Mouse (Mus musculus): ENCODE data around the gene Gm340. TPM values are rescaled to one million over a fixed set of nuclear protein-coding genes. Genes with fewer than 3 reads are reported as not detected.

Gene Gm340
- total RNA-seq (2021): 10 to 100 TPM in 1 of 2 experiments, 1 to 10 TPM in 1; 9.6 to 11.4 TPM
- long read RNA-seq, experiment 1: 0 reads
- long read RNA-seq, experiment 2: 0 reads

DNA sequence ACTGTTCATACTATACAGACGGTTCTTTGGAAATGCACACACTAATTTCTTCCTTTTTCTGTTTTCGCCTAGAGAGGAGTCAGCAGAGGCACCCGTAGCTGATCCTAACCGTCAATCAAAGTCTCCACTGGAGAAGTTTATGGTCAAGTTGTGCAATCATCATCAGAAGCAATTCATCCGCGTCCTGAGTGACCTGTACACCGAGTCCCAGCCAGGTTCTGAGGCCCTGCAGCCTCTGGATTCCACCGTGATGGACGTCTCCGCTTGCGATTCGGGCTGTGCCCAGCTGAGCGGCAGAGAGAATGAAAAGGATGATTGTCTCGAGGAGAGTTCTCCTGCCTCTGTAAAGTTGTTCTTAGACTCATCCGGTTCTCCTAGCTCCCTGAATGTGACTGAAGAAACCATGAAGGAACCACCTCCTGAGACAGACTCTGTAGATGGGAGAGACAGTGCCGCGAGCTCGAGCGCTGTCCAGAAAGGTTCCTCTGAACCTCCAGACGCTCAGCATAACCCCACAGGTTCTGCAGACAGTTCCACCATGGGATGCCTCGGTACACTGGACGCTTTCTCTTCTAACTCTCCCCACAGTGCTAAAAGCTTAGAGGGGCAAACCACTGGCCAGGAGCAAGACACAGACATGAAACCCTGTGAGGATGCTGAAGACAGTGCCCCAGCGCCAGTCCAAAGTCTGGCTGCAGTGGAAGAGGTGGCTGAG, at the start of gene Gm340:
TSS of gene Gm340 (plus strand) at position 665 of the 715 bp plus-strand sequence.
- intact Hi-C loops (cut with DNase I): no loop called here

DNA sequence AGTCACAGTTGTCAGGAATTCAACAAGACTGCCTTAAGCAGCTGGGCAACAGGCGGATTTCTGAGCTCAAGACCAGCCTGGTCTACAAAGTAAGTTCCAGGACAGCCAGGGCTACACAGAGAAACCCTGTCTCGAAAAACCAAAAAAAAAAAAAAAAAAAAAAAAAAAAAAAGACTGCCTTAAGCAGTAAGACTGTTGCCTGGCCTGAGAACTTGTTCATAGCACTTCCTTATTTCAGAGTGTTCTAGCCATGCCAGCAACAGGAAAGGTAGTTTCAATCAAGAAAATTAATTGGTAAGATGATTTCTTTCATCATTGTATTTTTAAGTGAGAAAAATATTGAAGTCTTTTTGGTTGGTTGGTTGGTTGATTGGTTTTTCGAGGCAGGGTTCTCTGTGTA, 48.1 kb upstream of the Gm340 start:
- intact Hi-C loops (cut with DNase I): no loop called here
- DNase-seq (ENCODE audit: low spot score in 2 of 2): no peak

More for the DNA sequence above, at the start of gene Gm340:
- DNase-seq (ENCODE audit: low spot score in 2 of 2): no peak

DNA sequence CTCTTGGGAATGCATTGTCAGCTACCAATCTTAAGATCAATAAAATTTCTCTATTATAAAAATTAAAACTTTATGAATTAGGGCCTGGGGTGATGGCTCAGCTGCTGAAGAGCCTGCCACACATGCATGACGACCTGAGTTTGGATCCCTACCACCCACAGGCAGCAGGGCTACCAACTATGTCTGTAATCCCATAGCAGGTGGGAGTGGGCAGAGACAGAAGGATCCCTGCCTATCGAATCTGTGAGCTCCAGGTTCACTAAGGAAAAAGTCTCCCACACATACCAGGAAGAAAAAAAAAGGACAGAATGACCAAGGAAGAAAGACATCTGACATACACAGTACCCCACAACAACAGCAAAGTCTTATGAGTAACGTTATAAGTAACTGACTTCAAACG, 25.2 kb upstream of the Gm340 start:
- intact Hi-C loops (cut with DNase I): no loop called here

DNA sequence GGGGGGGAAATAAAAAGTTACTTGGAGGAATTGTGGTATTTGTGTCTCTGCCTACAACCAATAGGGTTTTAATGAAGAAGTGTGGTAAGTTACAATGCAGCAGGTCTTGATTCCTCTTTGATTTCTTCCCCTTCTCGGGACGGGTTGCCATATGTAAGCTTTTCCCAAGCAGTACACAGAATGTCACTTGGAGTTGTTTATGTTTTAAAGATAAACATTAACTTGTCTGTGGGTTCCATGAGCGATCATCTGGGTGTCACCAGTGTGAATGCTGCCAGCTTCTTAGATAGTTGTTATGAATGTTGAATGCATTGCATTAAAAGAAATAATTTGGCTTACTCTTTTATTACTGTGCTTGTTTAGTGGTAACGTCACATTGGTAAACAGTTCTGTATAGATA, 24.7 kb upstream of the Gm340 start:
- no peak for DNase-seq (ENCODE audit: low spot score in 2 of 2)
- intact Hi-C loops (cut with DNase I): no loop called here

More for the DNA sequence above, 25.2 kb upstream of the Gm340 start:
- DNase-seq (ENCODE audit: low spot score in 2 of 2): no peak

DNA sequence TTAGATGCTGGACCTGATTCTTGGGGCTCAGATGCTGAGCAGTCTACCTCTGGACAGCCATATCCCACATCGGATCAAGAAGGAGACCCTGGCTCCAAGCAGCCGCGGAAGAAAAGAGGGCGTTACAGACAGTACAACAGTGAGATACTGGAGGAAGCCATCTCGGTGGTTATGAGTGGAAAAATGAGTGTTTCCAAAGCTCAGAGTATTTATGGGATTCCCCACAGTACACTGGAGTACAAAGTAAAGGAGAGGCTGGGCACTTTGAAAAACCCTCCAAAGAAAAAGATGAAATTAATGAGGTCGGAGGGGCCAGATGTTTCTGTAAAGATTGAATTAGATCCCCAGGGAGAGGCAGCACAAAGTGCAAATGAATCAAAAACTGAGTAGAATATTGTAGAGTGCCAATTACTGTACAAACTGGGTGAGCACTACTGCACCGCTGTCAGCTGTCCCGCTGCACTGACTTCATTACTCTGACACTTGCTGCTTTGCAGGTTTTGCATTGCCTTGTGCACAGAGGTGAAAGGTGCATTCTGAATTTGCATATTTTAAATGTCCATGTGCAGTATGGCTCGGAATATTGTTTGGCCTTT, 23.2 kb upstream of the Gm340 start:
- intact Hi-C loops (cut with DNase I): no loop called here
- DNase-seq (ENCODE audit: low spot score in 2 of 2): no peak

DNA sequence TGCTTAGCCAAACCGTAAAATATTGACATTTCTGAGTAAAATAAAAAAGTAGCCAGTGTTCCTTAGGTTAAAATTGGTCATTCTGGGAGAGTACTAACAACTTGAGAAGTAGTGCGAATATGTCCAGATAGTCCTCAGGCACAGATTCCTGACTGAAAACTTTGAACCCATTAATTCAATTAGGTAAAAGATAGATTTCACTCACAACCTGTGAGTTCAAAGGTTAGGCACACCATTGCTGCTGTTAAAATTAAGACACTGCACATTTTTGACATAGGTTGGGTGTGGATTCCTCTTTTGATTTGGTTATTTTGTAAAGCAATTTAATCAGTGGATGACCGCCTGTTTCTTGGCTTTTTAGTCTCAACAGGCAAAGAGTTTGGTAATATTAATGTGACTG, 21.3 kb upstream of the Gm340 start:
- DNase-seq (ENCODE audit: low spot score in 2 of 2): no peak
- intact Hi-C loops (cut with DNase I): no loop called here

DNA sequence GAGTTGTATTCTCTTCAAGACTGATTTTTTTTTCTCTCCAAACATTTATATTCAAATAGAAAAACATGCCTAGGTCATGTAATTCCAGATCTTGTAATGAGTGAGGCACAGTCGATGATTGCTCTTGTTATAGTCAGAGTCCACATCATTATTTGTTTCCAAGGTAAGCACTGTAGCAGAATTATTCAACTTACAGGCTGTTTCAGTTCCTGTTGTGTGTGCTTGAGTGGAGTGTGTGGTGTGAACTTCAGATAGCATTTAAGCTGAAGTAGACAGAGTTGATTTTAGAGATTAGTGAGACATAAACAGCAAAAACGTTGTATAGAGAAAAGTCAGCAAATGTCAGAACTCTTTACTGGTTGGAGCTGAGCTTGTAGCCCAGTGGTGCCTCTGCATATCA, 13.4 kb upstream of the Gm340 start:
- intact Hi-C loops (cut with DNase I): no loop called here
- no peak for DNase-seq (ENCODE audit: low spot score in 2 of 2)

DNA sequence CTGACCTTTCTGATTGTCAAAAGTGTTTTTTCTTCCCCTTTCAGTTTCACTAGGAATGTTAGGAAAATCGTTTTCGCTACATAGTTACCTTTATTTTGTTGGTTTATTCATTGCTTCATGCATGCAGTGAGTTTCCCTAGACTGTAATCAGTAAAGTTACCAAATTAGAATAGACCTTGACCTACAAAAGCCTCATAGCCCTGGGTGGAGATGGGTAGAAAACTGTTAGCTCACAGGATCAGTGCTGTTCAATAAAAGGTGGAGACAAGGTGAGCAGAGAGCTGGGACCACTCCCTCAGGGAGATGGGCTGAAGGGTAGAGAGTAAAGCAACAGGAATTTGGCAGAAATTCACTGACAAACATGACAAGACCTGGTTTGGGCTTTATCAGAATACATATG, 8.5 kb upstream of the Gm340 start:
- DNase-seq (ENCODE audit: low spot score in 2 of 2): no peak
- intact Hi-C loops (cut with DNase I): no loop called here

DNA sequence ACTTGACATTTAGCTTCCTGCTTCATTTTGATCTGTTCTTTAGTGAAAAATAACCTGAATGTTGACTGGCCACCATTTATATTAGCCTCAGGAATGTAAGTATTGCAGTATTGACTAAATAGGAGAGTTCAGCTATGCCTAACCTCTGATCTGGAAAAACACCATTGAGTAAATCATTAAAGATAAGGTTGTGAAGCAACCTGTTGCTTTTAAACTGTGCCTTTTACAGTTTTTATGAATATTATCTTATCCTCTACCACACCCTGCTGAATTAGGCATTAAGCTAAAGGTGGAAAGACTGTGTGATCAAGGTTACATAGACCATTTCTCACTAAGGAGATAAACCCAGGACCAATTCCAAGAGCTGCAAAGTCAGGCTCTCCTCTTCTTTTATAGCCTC, 4.6 kb upstream of the Gm340 start:
- intact Hi-C loops (cut with DNase I): no loop called here
- DNase-seq (ENCODE audit: low spot score in 2 of 2): no peak

DNA sequence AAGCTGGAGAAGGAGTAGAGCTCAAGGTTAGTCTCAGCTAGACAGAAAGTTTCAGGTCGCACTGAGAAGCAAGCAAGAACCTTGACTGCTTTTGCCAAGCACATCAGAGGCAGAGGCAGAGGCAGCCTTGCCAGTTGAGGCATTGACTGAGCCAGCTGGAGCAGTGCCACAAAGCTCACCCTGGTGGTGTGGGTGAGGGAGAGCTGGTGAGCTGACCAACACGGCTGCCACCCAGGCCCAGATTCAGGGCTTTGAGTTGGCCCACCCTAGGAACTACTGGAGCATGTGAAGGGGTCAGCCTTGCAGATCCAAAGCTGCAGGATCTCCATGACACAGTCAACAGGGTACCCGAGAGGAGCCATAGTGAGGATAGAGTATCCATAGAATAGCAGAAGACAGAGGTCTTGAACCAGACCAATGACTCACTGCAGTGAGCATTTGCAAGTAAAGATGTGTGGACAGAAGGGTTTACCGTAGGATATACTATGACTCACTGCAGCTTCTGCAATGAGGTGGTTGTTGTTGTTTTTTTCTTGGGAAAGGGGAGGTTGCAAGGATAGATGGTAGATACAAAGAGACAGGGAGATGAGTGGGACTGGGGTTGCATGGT, 2.8 kb upstream of the Gm340 start:
- intact Hi-C loops (cut with DNase I): no loop called here
- no peak for DNase-seq (ENCODE audit: low spot score in 2 of 2)

DNA sequence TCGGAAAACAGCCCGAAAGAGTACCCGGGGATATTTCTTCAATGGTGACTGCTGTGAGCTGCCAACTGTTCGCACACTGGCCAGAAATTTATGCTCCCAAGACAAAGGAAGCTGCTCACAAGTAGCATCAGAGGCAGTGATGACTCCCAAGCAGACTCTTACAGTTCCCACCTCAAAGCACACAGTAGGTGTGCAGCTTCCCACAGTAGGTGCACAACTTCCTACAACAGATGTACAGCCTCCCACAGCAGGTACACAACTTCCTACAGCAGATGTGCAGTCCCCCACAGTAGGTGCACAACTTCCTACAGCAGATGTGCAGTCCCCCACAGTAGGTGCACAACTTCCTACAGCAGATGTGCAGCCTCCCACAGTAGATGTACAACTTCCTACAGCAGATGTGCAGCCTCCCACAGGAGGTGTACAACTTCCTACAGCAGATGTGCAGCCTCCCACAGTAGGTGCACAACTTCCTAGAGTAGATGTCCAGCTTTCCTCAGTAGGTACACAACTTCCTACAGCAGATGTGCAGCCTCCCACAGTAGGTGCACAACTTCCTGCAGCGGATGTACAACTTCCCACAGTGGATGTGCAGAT, 846 bp downstream of the Gm340 start:
- DNase-seq (ENCODE audit: low spot score in 2 of 2): no peak
- intact Hi-C loops (cut with DNase I): no loop called here

DNA sequence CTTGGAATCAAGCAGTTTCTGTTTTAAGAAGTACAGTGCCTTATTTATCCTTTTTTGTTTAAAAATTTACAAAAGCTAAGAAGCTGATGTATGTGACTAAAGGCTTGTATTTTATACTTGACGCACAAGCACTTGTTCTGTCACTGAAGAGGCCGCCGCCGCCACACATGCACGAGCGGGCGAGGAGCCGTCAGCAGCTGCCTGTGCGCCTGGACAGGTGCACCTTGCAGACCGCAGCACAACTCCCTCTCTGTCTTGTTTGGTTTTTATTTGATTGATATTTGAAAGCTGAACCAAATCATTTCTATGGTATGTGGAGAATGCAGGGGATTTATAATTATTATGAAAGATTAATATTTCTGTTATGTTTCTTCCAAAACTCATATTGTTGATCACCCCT, 4.6 kb downstream of the Gm340 start:
- no peak for DNase-seq (ENCODE audit: low spot score in 2 of 2)
- intact Hi-C loops (cut with DNase I): no loop called here

DNA sequence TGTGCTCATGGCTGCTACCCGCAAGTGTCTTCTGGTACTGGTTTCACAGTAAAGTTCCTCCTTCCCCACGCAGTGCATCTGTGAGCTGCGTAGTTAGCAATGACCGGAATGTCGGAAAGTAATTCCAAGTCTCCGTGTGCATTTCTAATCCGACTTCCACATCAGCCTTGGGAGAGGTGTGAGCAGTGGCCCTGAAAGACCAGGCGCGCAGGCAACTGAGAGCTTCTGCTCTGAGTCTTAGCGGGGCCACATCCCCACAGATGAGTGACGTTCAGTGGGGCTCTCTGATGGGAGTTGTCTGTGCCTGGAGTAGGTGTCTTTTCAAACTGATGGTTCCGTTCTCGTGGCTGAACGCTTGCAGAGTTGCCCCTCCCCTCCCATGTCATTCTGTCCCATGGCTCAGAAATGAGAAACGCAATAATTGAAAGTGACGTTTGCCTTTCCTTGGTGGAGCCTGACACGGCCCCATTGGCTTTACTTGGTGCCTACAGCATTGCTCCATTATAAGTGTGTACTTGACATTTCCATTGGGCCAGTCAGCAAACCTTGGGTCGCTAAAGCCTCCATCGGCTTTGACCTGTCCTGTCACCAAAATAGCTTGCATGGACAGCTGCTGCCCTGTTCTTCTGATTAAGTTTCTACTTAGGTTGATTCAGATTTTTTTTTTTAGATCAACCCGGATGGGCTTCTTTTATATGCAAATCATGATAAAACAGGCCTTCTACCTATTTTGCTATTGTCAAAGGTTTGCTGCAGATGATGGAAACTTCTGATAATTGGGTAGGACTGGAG, 5.5 kb downstream of the Gm340 start:
- intact Hi-C loops (cut with DNase I): no loop called here
- DNase-seq (ENCODE audit: low spot score in 2 of 2): no peak

DNA sequence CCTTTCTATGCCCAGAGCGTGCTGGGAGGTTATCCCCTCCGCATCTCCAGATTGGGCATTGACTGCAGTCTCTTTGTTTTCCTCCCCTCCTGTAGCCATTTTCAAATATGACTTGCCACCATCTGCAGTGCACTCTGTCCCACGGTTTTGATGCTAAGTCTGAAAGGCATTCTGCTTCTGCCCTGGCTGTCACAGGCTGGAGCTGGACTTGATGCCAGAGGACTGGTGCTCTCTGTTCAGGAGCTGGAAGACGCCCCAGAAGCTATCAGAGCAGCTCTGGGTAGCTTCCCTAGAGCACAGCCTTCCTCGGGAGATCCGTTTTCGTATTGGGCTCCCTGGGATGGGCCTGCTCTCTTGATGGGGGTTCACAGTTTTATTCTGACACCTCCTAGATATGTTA, 6.9 kb downstream of the Gm340 start:
- intact Hi-C loops (cut with DNase I): no loop called here

DNA sequence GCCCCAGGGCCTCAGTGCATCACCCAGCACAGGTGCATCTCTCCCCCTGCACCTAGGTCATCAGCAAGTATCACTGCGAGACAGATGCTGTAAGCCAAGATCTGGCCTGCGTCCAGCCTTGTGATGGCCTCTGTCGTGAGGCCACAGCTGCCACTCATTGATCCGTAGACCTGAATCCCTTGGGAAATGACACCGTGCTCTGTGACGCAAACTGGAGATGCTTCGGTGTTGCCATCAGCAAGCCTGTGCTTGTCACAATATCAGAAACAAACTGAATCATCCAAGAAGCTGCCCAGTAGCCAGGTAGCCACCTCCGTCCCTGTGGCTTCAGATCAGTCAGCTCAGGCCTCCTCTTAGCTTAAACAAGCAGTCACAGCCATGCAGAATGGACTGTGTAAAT, 7.5 kb downstream of the Gm340 start:
- intact Hi-C loops (cut with DNase I): no loop called here
- no peak for DNase-seq (ENCODE audit: low spot score in 2 of 2)

More for the DNA sequence above, 6.9 kb downstream of the Gm340 start:
- DNase-seq (ENCODE audit: low spot score in 2 of 2): no peak

DNA sequence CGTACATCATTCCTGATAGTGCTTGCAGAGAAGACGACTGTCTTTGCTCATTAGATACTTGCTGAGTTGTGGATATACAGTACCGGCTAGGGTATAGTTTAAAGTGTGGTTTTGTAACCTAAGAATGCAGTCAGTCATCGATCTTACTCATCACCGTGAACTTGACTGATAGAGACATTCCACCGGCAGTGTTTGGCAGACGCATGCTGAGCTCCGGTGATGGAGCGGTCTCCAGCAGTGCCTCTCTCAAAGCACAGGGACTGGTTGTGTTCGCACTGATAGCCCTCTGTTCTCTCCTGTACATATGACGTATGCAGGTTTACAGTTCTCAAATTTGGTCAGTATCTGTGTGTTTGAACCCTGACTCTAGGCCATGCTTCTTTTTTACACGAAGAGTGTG, 9.6 kb downstream of the Gm340 start:
- no peak for DNase-seq (ENCODE audit: low spot score in 2 of 2)
- intact Hi-C loops (cut with DNase I): no loop called here

DNA sequence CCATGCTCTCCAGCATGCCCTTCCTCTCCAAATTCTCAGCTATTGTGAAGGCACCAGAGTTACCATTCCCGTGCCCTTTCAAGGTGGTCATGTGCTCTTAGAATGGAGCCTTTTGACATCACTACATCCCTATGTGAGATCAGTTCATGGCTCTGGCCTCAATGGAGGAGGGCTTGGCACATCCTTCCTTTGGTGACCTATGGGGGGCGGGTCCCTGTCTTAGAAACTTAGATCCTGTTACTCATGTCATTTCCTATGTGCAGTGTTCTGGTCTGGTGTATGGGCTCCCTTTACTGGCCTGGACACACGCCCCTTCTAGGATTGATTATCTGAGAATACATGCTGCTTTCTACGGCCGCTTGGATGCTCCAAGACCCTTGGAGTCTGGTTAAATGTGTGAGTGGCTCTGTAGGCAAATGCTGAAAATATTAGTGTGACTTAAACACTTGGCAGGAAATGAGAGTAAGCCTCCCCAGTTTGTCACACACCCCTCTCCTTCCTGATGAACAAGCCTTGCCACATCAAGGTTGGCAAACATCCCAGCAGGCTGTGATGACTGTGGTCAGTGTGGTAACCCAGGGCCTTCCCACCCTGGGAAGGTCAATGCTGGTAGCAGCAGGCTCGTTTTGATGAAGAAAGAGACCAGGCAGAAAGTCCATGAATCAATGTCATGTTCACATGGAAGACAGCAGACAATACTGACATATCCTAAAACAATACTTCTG, 15.2 kb downstream of the Gm340 start:
- intact Hi-C loops (cut with DNase I): no loop called here
- no peak for DNase-seq (ENCODE audit: low spot score in 2 of 2)

DNA sequence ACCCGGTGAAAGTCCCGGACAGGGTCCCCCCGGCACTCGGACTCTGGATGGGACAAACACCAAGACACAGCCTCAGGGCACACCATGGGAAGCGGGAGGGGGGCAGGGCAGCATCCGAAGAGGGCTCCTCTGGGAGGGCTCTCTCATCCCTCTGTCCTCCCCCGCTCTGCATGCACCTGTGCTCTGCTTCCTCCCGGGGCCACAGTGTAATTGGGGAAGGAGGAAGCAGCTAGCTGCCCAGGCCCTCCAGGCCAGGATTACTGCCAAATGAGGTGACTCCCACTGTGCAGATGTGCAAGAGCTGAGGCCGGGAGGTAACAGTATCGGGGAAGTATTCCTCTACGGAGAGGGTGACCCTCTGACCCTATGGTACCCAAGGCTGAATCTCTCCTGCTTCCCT, 18.5 kb downstream of the Gm340 start:
- intact Hi-C loops (cut with DNase I): no loop called here
- DNase-seq (ENCODE audit: low spot score in 2 of 2): no peak
